Mouse (Mus musculus) T-helper 1 cell (primary cell): ENCODE measurements at regions not wholly inside any gene's neighbourhood (a gene's known extent, or its start where the extent isn't known, plus 50 kb on each side); places are given as distances from the start of the nearest gene placed in this dataset.
"Not testable (repeated sequence)": the region's sequence is repeated elsewhere in the genome, so short reads cannot be mapped to it uniquely, and the experiment has no call there.

ENCODE experiments used
- in situ Hi-C: fragments of 300-600 bp; cut with MboI, MseI; formaldehyde crosslinking; loops from one replicate; pipeline ENCODE4 v1.15.1; 2025; ENCODE audit warnings: high pct_unique_total_duplicates

GRCm38 (mm10) chr14:52769450-52769849 is 273.9 kb upstream of the Olfr1507 start:
- in situ Hi-C loops: not testable (repeated sequence)

GRCm38 (mm10) chr14:52752159-52752558 is 256.6 kb upstream of the Olfr1507 start:
- in situ Hi-C loops: not testable (repeated sequence)

- in situ Hi-C loops: not testable (repeated sequence)
These were observed 231.1 kb upstream of the Olfr1507 start for GRCm38 (mm10) chr14:52726680-52727079.

- in situ Hi-C loops: not testable (repeated sequence)
These were observed 229.4 kb upstream of the Olfr1507 start for GRCm38 (mm10) chr14:52724988-52725387.

- in situ Hi-C loops: no loop called here
These were observed 225.1 kb upstream of the Olfr1507 start for GRCm38 (mm10) chr14:52720640-52721039.

GRCm38 (mm10) chr14:52700851-52701250 is 205.3 kb upstream of the Olfr1507 start:
- in situ Hi-C loops: not testable (repeated sequence)

GRCm38 (mm10) chr14:52683636-52684035 is 188.1 kb upstream of the Olfr1507 start:
- in situ Hi-C loops: loop anchor here (5.0 kb wide), 1 partner anchor 704 kb away; no protein-coding TSS in a partner anchor

GRCm38 (mm10) chr14:52654355-52654754 is 158.8 kb upstream of the Olfr1507 start:
- in situ Hi-C loops: no loop called here

- in situ Hi-C loops: no loop called here
These were observed 142.6 kb upstream of the Olfr1507 start for GRCm38 (mm10) chr14:52638179-52638578.

- in situ Hi-C loops: no loop called here
These were observed 126.6 kb upstream of the Olfr1507 start for GRCm38 (mm10) chr14:52622184-52622583.

GRCm38 (mm10) chr14:52580319-52580718 is 84.8 kb upstream of the Olfr1507 start:
- in situ Hi-C loops: no loop called here

- in situ Hi-C loops: no loop called here
These were observed 71.4 kb upstream of the Olfr1507 start for GRCm38 (mm10) chr14:52566920-52567319.

- in situ Hi-C loops: no loop called here
These were observed 70.1 kb upstream of the Olfr1507 start for GRCm38 (mm10) chr14:52565606-52566005.

- in situ Hi-C loops: not testable (repeated sequence)
These were observed 60.8 kb upstream of the Olfr1507 start for GRCm38 (mm10) chr14:52556340-52556739.

- in situ Hi-C loops: no loop called here
These were observed 57.9 kb upstream of the Olfr1507 start for GRCm38 (mm10) chr14:52553399-52553798.

GRCm38 (mm10) chr14:52547933-52548332 is 52.4 kb upstream of the Olfr1507 start:
- in situ Hi-C loops: no loop called here
